16 mouse cellular contexts compared by ENCODE assay signal in the genomic region with DNA sequence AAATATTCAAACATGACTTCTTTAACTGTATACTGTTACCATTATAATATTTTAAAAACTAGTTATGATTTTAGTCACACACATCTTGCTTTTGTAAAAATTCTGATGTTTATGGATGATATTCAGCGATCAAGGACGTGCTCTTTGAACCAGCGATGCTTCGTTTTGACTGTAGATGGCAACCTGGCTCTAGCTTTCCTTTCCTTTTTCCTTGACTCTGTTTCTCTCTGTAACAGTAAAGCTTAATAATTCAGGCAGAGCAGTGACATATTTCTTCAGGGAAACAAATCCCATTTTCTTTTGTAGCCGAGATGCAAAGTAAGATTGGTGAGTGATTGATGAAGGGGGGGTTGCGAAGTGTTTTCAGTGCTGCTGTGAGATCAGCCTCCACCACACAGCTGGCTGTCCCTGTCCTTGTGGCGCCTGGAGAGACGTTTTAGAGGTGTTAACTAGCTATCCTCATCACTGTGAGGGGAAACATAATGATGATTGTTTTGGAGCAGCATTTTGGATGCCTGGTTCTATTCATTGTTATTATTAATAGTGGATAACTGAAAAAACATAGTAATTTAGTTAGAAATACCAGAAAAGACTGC.
DNase-seq lines count a peak whose midpoint lies in the region; ATAC-seq and TF ChIP-seq lines count a peak whose summit lies in the region.
"Had no signal": no experiment of that assay in that cellular context is flagged by ENCODE, and none has a peak within 500 bp of the region (broad histone marks: within the 10 kb centered on the region; RNA-seq: fewer than 3 reads in every experiment).

No protein-coding gene starts in this region.

- H3K4me3 ChIP-seq in forebrain, postnatal 0 days (ENCODE audit: low read depth, low read length): no peak overlapping the region
- H3K4me3 ChIP-seq in forebrain, embryonic 13.5 days: no peak overlapping the region
- no peak overlapping the region for H3K4me3 ChIP-seq in lung, postnatal 0 days (ENCODE audit: low read depth, low read length)
- no peak overlapping the region for H3K4me3 ChIP-seq in lung, adult 2 months (replicated peaks; ENCODE audit: extremely low read depth, low read depth, low read length)
- H3K4me3 ChIP-seq in neural tube, embryonic 13.5 days: no peak overlapping the region
- no peak overlapping the region for H3K4me3 ChIP-seq in heart, embryonic 11.5 days (ENCODE audit: low read depth, low read length)
- H3K4me3 ChIP-seq: liver, embryonic 13.5 days had no signal

- 54% methylated on average over 8 of the region's 8 CpGs for WGBS in forebrain, postnatal 0 days
- 65% methylated on average over 8 of the region's 8 CpGs for WGBS in forebrain, embryonic 13.5 days
- 57% methylated on average over 8 of the region's 8 CpGs for WGBS in lung, postnatal 0 days
- whole genome bisulfite sequencing in lung, adult 2 months: 59% methylated on average over 8 of the region's 8 CpGs
- WGBS in neural tube, embryonic 13.5 days: 57% methylated on average over 8 of the region's 8 CpGs
- 64% methylated on average over 8 of the region's 8 CpGs for WGBS in heart, embryonic 11.5 days (ENCODE audit: insufficient replicate concordance)

- peak; percentile 70 for DNase-seq in forebrain, postnatal 0 days
- DNase-seq in lung, postnatal 0 days (ENCODE audit: low spot score): no peak
- DNase-seq in lung, adult 2 months: no peak
- peak; percentile 24 for DNase-seq in brain, embryonic 18.5 days (ENCODE audit: low read depth, low spot score)
- DNase-seq in right cerebral cortex, postnatal 10 days (ENCODE audit: low spot score in 2 of 2): no peak
- DNase-seq: adrenal gland, postnatal 10 days; cerebellum, adult 11-12 months; gastrocnemius, postnatal 36 days; heart, postnatal 10 days; kidney, postnatal 36 days; liver, embryonic 13.5 days; thymus, adult 18-20 months had no signal

- H3K27ac ChIP-seq in forebrain, postnatal 0 days (ENCODE audit: low read depth, low read length): 0 out of 2 replicates have a peak overlapping the region, but pooled peaks have one; percentile 51
- no peak overlapping the region for H3K27ac ChIP-seq in forebrain, embryonic 13.5 days
- no peak overlapping the region for H3K27ac ChIP-seq in lung, postnatal 0 days (ENCODE audit: low read length)
- 0 out of 2 replicates have a peak overlapping the region, but pooled peaks have one; percentile 24 for H3K27ac ChIP-seq in neural tube, embryonic 13.5 days (replicated peaks)
- no peak overlapping the region for H3K27ac ChIP-seq in heart, embryonic 11.5 days (ENCODE audit: low read depth, low read length)
- H3K27ac ChIP-seq: liver, embryonic 13.5 days had no signal

- 0 out of 2 replicates have a peak, but pooled peaks cover 3% of the 10 kb centered on the region for H3K4me1 ChIP-seq in forebrain, postnatal 0 days (ENCODE audit: insufficient read depth)
- H3K4me1 ChIP-seq in forebrain, embryonic 13.5 days: no peaks in the 10 kb centered on the region
- H3K4me1 ChIP-seq in lung, postnatal 0 days (ENCODE audit: insufficient read depth, low read depth, low read length): no peaks in the 10 kb centered on the region
- no peaks in the 10 kb centered on the region for H3K4me1 ChIP-seq in lung, adult 2 months (ENCODE audit: control insufficient read depth, insufficient read depth, low read length)
- peaks cover 9% of the 10 kb centered on the region for H3K4me1 ChIP-seq in neural tube, embryonic 13.5 days (replicated peaks)
- no peaks in the 10 kb centered on the region for H3K4me1 ChIP-seq in heart, embryonic 11.5 days (ENCODE audit: control insufficient read depth, insufficient read depth, low read length)
- H3K4me1 ChIP-seq: liver, embryonic 13.5 days had no signal

- TF ChIP-seq CTCF in forebrain, postnatal 0 days (IDR thresholded peaks at IDR 0.05; ENCODE audit: low read depth): peak; percentile 70
- TF ChIP-seq CTCF in lung, postnatal 0 days (IDR thresholded peaks at IDR 0.05): peak; percentile 37
- no peak for TF ChIP-seq CTCF in lung, adult 2 months (IDR thresholded peaks at IDR 0.05; ENCODE audit: insufficient read depth, low read length)

- H3K9me3 ChIP-seq in forebrain, postnatal 0 days (ENCODE audit: low read length): no peaks in the 10 kb centered on the region
- no peaks in the 10 kb centered on the region for H3K9me3 ChIP-seq in forebrain, embryonic 13.5 days (replicated peaks)
- no peaks in the 10 kb centered on the region for H3K9me3 ChIP-seq in lung, postnatal 0 days (ENCODE audit: low read length)
- no peaks in the 10 kb centered on the region for H3K9me3 ChIP-seq in neural tube, embryonic 13.5 days
- no peaks in the 10 kb centered on the region for H3K9me3 ChIP-seq in heart, embryonic 11.5 days (replicated peaks; ENCODE audit: control insufficient read depth, low read length)
- H3K9me3 ChIP-seq: liver, embryonic 13.5 days had no signal

- no peaks in the 10 kb centered on the region for H3K36me3 ChIP-seq in forebrain, postnatal 0 days (ENCODE audit: insufficient read depth)
- no peaks in the 10 kb centered on the region for H3K36me3 ChIP-seq in forebrain, embryonic 13.5 days (ENCODE audit: poor library complexity, severe bottlenecking)
- H3K36me3 ChIP-seq in lung, postnatal 0 days (ENCODE audit: insufficient read depth, low read length): no peaks in the 10 kb centered on the region
- no peaks in the 10 kb centered on the region for H3K36me3 ChIP-seq in neural tube, embryonic 13.5 days
- H3K36me3 ChIP-seq in heart, embryonic 11.5 days (ENCODE audit: control insufficient read depth, insufficient read depth, low read length): no peaks in the 10 kb centered on the region
- H3K36me3 ChIP-seq: liver, embryonic 13.5 days had no signal

- peak; percentile 84 for ATAC-seq in forebrain, postnatal 0 days
- no peak; the same call in 1 of the 2 replicates for ATAC-seq in forebrain, embryonic 13.5 days
- ATAC-seq in lung, postnatal 0 days: no peak
- peak; percentile 41; the same call in 1 of the 2 replicates for ATAC-seq in neural tube, embryonic 13.5 days (ENCODE audit: low read depth)
- ATAC-seq in heart, embryonic 11.5 days (replicated peaks; ENCODE audit: insufficient number of reproducible peaks, low FRiP score, low TSS enrichment): no peak
- ATAC-seq: CD4-positive, CD25-positive, alpha-beta regulatory T cell, adult 4 months had no signal

- H3K27me3 ChIP-seq in forebrain, postnatal 0 days (ENCODE audit: insufficient read depth, low read length): no peaks in the 10 kb centered on the region; the same call in 1 of the 2 replicates
- H3K27me3 ChIP-seq in forebrain, embryonic 13.5 days: no peaks in the 10 kb centered on the region
- no peaks in the 10 kb centered on the region for H3K27me3 ChIP-seq in lung, postnatal 0 days (replicated peaks; ENCODE audit: insufficient read depth, low read length)
- H3K27me3 ChIP-seq in neural tube, embryonic 13.5 days: no peaks in the 10 kb centered on the region
- no peaks in the 10 kb centered on the region for H3K27me3 ChIP-seq in heart, embryonic 11.5 days (ENCODE audit: control insufficient read depth, insufficient read depth, low read length)
- H3K27me3 ChIP-seq: liver, embryonic 13.5 days had no signal

- no peak overlapping the region for H3K4me2 ChIP-seq in forebrain, postnatal 0 days (ENCODE audit: low read depth)
- H3K4me2 ChIP-seq in forebrain, embryonic 13.5 days: no peak overlapping the region
- H3K4me2 ChIP-seq in lung, postnatal 0 days (replicated peaks; ENCODE audit: low read depth, low read length): no peak overlapping the region
- no peak overlapping the region for H3K4me2 ChIP-seq in neural tube, embryonic 13.5 days
- H3K4me2 ChIP-seq in heart, embryonic 11.5 days: no peak overlapping the region
- H3K4me2 ChIP-seq: liver, embryonic 13.5 days had no signal

- TF ChIP-seq EP300 in lung, postnatal 0 days (IDR thresholded peaks at IDR 0.05): no peak

- no peak for TF ChIP-seq POLR2A in lung, adult 2 months (IDR thresholded peaks at IDR 0.05; ENCODE audit: borderline replicate concordance, extremely low read depth, low read depth, low read length)

- H3K9ac ChIP-seq in forebrain, postnatal 0 days: no peak overlapping the region
- H3K9ac ChIP-seq in forebrain, embryonic 13.5 days: no peak overlapping the region
- no peak overlapping the region for H3K9ac ChIP-seq in lung, postnatal 0 days (replicated peaks; ENCODE audit: low read depth)
- H3K9ac ChIP-seq in neural tube, embryonic 13.5 days: no peak overlapping the region
- H3K9ac ChIP-seq in heart, embryonic 11.5 days (ENCODE audit: low read depth, low read length): no peak overlapping the region
- H3K9ac ChIP-seq: liver, embryonic 13.5 days had no signal

Comparison
In these comparisons a context has a peak if more than half of its experiments do, and no peak if none do; other contexts are left out.
1. ATAC-seq: peak in forebrain, postnatal 0 days (single experiment) and neural tube, embryonic 13.5 days (single experiment); none in forebrain, embryonic 13.5 days (single experiment), lung, postnatal 0 days (single experiment) and heart, embryonic 11.5 days (single experiment).
2. H3K27ac ChIP-seq: peak in forebrain, postnatal 0 days (single experiment) and neural tube, embryonic 13.5 days (single experiment); none in forebrain, embryonic 13.5 days (single experiment), lung, postnatal 0 days (single experiment) and heart, embryonic 11.5 days (single experiment).
3. DNase-seq: peak in forebrain, postnatal 0 days (single experiment) and brain, embryonic 18.5 days (single experiment); none in lung, postnatal 0 days (single experiment), lung, adult 2 months (single experiment) and right cerebral cortex, postnatal 10 days (0 of 2).